Mouse (Mus musculus) gastrocnemius, postnatal 14 days (tissue): ENCODE results near the gene Tcf7. TPM values are rescaled to one million over a fixed set of nuclear protein-coding genes. Genes with fewer than 3 reads are reported as not detected.

Source experiments
- DNase-seq: peaks from one replicate; pipeline ENCODE4 v3.0.0; 2021; ENCODE audit warnings: mixed read lengths
- intact Hi-C: fragments of 180-260 bp; cut with DNase I; formaldehyde crosslinking; loops from one replicate; pipeline ENCODE4 v1.15.1; 2025; ENCODE audit warnings: low total_unique reads
- long read RNA-seq, 2 experiments: library from polyadenylated mRNA; stranded (forward); transcript quantifications; one replicate each; pipeline ENCODE4 v2.0.0; 2021
- total RNA-seq, 2 experiments: library from RNA; stranded (reverse); gene quantifications; 2 replicates each; pipeline ENCODE4 v1.2.3; 2021

The Tcf7 gene
- 1 to 10 TPM; 1.9 to 2.0 TPM for total RNA-seq
- long read RNA-seq, experiment 1, partial matches to known transcripts: 0 of 2 reads
- long read RNA-seq, experiment 1, other reads (novel, unspliced or antisense): 2 of 2 reads
- long read RNA-seq, experiment 2, partial matches to known transcripts: 0 of 1 reads
- long read RNA-seq, experiment 2, other reads (novel, unspliced or antisense): 1 of 1 reads

GRCm38 (mm10) chr11:52282774-52283595, at the start of gene Tcf7:
Gene Tcf7 (minus strand): TSS chr11:52283014.
- DNase-seq: peak; percentile 35
- intact Hi-C loops: no loop called here

GRCm38 (mm10) chr11:52327313-52327712, 44.5 kb upstream of the Tcf7 start:
- intact Hi-C loops: no loop called here
- no peak for DNase-seq

- no peak for DNase-seq
- intact Hi-C loops: no loop called here
These were observed 41.9 kb upstream of the Tcf7 start for GRCm38 (mm10) chr11:52324442-52325367.

DNA sequence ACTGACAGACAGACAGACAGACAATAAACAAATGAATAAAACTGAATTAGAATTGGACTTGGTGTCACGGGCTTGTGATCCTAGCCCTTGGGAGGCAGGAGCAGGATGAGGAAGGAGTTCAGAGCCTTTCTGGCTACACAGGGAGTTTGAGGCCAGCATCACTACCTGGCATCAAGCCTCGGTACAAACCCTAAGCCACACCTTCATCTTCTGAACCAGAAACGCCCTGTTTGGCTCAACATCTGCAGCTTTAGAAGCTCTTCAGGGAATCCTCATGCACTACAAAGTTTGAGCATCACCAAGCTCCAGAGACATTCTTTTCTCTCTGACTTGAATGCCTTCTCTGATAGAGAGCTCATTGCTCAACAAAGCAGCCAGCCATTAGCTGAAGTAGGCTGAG, 38.7 kb upstream of the Tcf7 start:
- intact Hi-C loops: no loop called here
- DNase-seq: no peak

- no peak for DNase-seq
- intact Hi-C loops: no loop called here
These were observed 37.7 kb upstream of the Tcf7 start for GRCm38 (mm10) chr11:52320529-52320928.

GRCm38 (mm10) chr11:52319664-52320063, 36.9 kb upstream of the Tcf7 start:
- intact Hi-C loops: no loop called here
- no peak for DNase-seq

DNA sequence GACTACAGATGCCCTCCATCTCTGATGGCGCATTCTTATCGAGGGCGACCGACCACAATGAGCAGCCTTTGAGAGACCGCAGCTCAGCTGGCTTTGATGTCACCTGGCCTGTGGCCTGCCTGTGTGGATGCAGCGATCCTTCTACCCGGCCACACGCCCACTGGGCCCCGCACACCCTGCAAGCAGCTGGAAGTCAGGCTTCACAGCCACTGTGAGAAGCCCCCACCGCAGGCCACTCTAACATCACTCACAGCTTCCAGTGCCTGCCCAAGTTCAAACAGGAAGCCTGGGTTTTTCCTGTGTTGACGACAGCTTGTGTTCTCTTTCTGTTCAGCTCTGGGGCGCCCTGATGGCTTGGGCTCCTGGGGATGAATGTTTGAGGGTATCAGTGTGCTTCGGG, 35.6 kb upstream of the Tcf7 start:
- intact Hi-C loops: no loop called here
- DNase-seq: no peak

- intact Hi-C loops: no loop called here
These were observed 31.4 kb upstream of the Tcf7 start for GRCm38 (mm10) chr11:52314102-52314793.

DNA sequence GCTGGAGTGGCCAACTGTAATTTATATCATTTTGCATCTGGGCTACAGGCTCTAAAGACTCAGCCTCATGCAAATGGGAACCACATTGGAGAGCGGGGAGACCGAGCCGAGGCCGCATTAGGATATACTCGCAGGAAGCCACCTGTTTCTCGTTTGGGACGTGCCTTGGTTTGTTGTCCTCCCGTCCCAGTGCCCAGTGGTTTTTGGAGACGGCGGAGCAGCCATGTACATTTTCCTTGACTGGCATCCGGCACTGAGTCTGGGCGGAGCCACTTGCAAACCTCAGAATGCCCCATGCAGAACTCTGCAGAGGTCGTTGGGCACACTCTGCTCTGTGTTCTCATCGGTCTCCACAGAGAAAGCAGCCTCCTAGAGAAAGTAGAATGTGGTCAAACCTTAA, 27.9 kb upstream of the Tcf7 start:
- DNase-seq: no peak
- intact Hi-C loops: no loop called here

More at GRCm38 (mm10) chr11:52314102-52314793, 31.4 kb upstream of the Tcf7 start:
- no peak for DNase-seq

GRCm38 (mm10) chr11:52309487-52309886, 26.7 kb upstream of the Tcf7 start:
- intact Hi-C loops: no loop called here
- DNase-seq: no peak

DNA sequence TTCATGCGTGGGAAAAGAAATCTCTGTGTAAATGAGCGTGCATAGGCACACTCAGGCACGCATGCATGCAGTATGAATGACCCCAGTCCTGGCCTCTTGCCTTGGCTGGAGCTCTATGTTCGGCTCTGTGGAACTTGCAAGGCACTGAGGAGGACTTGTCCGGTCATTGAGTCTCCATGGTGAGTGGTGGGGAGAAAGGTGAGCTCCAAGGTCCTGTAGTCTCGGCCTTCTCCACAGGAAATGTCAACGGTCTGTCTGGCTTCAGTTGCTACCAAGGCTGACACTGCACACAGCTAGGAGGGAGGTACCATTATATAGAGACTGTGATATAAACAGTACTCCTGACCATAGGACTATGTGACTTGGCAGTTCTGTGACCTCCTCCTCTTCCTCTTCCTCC, 23.6 kb upstream of the Tcf7 start:
- intact Hi-C loops: no loop called here
- DNase-seq: no peak

DNA sequence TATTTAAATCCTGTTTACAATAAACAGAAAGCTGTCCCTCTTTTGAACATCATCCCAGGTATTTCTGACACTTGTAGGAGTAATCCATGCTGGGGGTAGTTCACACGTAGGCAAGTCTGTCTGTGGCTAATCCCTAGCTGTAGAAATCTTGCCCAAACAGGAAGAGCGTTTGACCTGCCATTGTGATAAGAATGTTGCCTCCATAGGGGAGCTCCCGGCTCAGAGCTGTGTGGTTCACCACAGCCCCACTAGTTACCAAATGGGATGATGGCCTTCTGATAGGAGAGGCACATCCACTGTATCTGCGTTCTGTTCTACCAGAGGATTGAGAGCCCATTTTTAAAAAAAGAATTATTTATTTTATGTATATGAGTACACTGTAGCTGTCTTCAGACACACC, 22.5 kb upstream of the Tcf7 start:
- intact Hi-C loops: no loop called here
- DNase-seq: no peak

DNA sequence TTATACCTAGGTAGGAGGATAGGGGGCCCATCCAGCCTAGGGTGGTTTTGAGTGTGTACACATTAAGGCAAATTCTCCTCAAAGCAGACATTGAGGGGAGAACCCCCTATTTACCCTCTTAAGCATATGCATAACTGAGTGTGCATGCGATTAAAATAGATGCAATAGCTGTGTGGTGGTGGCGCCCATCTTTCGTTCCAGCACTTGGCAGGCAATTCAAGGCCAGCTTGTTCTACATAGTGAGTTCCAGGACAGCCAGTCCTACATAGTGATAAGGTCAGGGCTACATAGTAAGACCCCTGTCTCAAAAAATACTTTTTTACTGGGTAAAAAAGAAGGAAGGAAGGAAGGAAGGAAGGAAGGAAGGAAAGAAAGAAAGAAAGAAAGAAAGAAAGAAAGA, 19.9 kb upstream of the Tcf7 start:
- DNase-seq: no peak
- intact Hi-C loops: no loop called here

DNA sequence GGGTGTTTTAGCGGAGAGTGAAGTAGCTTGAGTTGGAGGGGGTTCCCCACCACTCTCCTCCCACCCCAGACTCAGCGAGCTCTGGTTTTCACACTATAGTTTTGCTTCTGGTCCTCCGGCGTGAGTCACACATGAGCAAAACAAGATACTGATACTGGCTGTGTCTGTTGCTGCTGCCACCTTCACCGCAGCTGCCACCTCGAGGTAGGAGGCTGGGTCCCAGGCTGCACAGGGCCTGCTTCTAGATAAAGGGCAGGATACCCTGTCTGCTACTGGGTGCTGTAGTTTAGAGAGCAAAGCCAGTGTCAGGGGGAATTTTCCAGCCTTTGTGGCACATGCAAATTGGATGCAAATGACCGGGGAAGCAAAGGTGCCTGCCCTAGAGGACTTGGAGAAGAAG, 16.9 kb upstream of the Tcf7 start:
- no peak for DNase-seq
- intact Hi-C loops: loop anchor here (2.0 to 5.0 kb wide), 2 partner anchors 42 to 43 kb away; no protein-coding TSS in a partner anchor

DNA sequence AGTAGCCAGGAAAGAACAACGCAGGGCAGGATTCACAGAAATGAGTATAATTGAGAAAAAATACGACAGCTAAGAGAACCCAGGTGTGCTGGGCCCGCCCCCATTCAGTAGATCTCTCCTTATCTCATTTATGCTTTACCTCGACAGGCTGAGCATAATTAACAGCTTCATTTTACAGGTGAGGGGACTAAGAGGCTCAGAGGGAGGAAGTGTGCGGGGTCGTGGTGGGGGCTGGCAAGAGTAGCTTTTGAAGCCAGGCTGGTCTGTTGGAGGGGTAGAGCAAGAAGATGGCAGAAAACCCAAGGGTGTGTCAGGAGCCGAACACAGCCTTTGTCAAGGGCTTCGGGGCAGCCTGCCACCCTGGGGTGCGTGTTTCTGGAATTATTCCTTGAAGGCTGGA, 16.1 kb upstream of the Tcf7 start:
- DNase-seq: no peak
- intact Hi-C loops: loop anchor here (2.0 to 5.0 kb wide), 2 partner anchors 42 to 44 kb away; no protein-coding TSS in a partner anchor

- DNase-seq: peak; percentile 76
- intact Hi-C loops: loop anchor here (5.0 kb wide), 1 partner anchor 40 kb away; no protein-coding TSS in a partner anchor
These were observed 14.5 kb upstream of the Tcf7 start for GRCm38 (mm10) chr11:52297352-52297751.

GRCm38 (mm10) chr11:52294103-52294502, 11.3 kb upstream of the Tcf7 start:
- intact Hi-C loops: no loop called here
- no peak for DNase-seq

DNA sequence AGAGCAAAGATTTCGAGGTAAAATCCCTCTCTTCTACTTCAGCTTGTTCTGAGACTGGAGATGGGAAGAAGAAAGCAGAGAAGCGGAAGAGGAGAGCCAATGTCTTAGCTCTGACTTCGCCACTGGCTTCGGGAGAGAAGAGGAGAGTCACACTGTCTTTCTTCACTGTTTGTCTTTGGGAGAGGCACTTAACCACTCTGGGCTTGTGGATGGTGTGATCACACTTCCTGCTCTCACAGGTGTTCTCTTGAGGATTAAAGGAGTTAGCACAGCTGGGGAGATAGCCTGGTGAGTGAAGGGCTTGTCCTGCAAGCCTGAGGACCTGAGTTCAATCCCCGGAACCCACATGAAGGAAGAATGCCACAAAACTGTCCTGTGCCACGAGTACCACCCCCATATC, 10.1 kb upstream of the Tcf7 start:
- DNase-seq: no peak
- intact Hi-C loops: no loop called here

GRCm38 (mm10) chr11:52292346-52292745, 9.5 kb upstream of the Tcf7 start:
- DNase-seq: no peak
- intact Hi-C loops: no loop called here

DNA sequence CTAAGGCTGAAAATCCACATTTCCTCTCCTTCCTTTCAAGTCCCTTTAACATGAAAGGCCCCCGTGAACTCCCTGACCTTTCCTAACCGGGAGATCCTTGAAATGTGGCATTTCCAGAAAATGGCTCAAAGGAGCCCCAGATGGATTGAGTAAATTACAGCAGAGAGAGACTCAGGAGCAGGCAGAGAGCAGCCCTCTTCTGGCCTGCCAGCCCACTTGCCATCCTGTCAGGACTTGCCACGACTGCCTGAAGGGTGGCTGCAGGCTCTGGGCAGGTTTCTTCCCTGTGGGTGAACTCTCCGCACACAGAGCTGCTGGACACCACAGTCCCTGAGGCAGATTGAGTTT, 4.1 kb upstream of the Tcf7 start:
- intact Hi-C loops: no loop called here

More for the DNA sequence above, 4.1 kb upstream of the Tcf7 start:
- DNase-seq: no peak
